8 mouse cellular contexts compared by ENCODE assay signal in genomic region chr2:65238964-65239570, GRCm38 (mm10). TPM values are rescaled to one million over a fixed set of nuclear protein-coding genes. Genes with fewer than 3 reads are reported as not detected.
DNase-seq lines count a peak whose midpoint lies in the region; ATAC-seq and TF ChIP-seq lines count a peak whose summit lies in the region.

Cobll1 (minus strand) TSS chr2:65239403.

- no peak for DNase-seq in gastrocnemius, adult 2 months
- no peak for DNase-seq in gastrocnemius, adult 8-10 months (ENCODE audit: low spot score in 2 of 2)
- DNase-seq in embryonic facial prominence, embryonic 14.5 days (ENCODE audit: low spot score), result peak; percentile 45
- DNase-seq in ovary, adult 18-20 months (ENCODE audit: low spot score), result no peak

- no peaks in the 10 kb centered on the region for H3K4me1 ChIP-seq in ES-Bruce4 (ENCODE audit: control insufficient read depth, insufficient read depth, low read length)
- H3K4me1 ChIP-seq in embryonic facial prominence, embryonic 14.5 days (ENCODE audit: control insufficient read depth, insufficient read depth, low read length), result peaks cover 3% of the 10 kb centered on the region; the same call in 1 of the 2 replicates
- H3K4me1 ChIP-seq in hindbrain, embryonic 12.5 days, result peaks cover 8% of the 10 kb centered on the region; the same call in 1 of the 2 replicates
- H3K4me1 ChIP-seq in liver, embryonic 16.5 days (ENCODE audit: control insufficient read depth, low read depth, low read length), result no peaks in the 10 kb centered on the region
- peaks cover 4% of the 10 kb centered on the region; the same call in 1 of the 2 replicates for H3K4me1 ChIP-seq in olfactory bulb, adult 2 months (ENCODE audit: control insufficient read depth, insufficient read depth, low read length)

- peak within 1 kb of the TSS; percentile 87 for H3K27ac ChIP-seq in gastrocnemius, adult 2 months
- no peak within 1 kb of the TSS for H3K27ac ChIP-seq in ES-Bruce4 (ENCODE audit: insufficient read depth, low read length)
- H3K27ac ChIP-seq in embryonic facial prominence, embryonic 14.5 days (replicated peaks; ENCODE audit: low read depth, low read length), result peak within 1 kb of the TSS; percentile 52
- H3K27ac ChIP-seq in hindbrain, embryonic 12.5 days, result 0 out of 2 replicates have a peak within 1 kb of the TSS, but pooled peaks have one; percentile 12
- H3K27ac ChIP-seq in liver, embryonic 16.5 days (ENCODE audit: low read length), result peak within 1 kb of the TSS; percentile 87
- no peak within 1 kb of the TSS; the same call in 1 of the 2 replicates for H3K27ac ChIP-seq in olfactory bulb, adult 2 months (ENCODE audit: insufficient read depth, low read depth, low read length)

- H3K4me3 ChIP-seq in gastrocnemius, adult 2 months, result peak within 1 kb of the TSS; percentile 93
- H3K4me3 ChIP-seq in ES-Bruce4 (ENCODE audit: low read depth, low read length), result peak within 1 kb of the TSS; percentile 85
- peak within 1 kb of the TSS; percentile 79 for H3K4me3 ChIP-seq in embryonic facial prominence, embryonic 14.5 days (ENCODE audit: low read depth, low read length)
- peak within 1 kb of the TSS; percentile 79 for H3K4me3 ChIP-seq in hindbrain, embryonic 12.5 days
- peak within 1 kb of the TSS; percentile 59 for H3K4me3 ChIP-seq in liver, embryonic 16.5 days (ENCODE audit: low read depth, low read length)
- H3K4me3 ChIP-seq in olfactory bulb, adult 2 months (ENCODE audit: insufficient read depth, low read depth, low read length), result peak within 1 kb of the TSS; percentile 63

- TF ChIP-seq POLR2A in ES-Bruce4 (IDR thresholded peaks at IDR 0.05; ENCODE audit: insufficient read depth, low read length), result no peak
- TF ChIP-seq POLR2A in olfactory bulb, adult 2 months (IDR thresholded peaks at IDR 0.05; ENCODE audit: insufficient read depth, low read depth, low read length), result no peak

- no peaks in the 10 kb centered on the region for H3K9me3 ChIP-seq in ES-Bruce4 (replicated peaks; ENCODE audit: control insufficient read depth, insufficient read depth, low read length, poor library complexity, severe bottlenecking)
- no peaks in the 10 kb centered on the region for H3K9me3 ChIP-seq in embryonic facial prominence, embryonic 14.5 days (ENCODE audit: control insufficient read depth, low read length)
- no peaks in the 10 kb centered on the region for H3K9me3 ChIP-seq in hindbrain, embryonic 12.5 days (replicated peaks)
- H3K9me3 ChIP-seq in liver, embryonic 16.5 days (replicated peaks; ENCODE audit: control insufficient read depth, low read length), result no peaks in the 10 kb centered on the region

- no peak for TF ChIP-seq CTCF in gastrocnemius, adult 2 months (IDR thresholded peaks at IDR 0.05)
- no peak for TF ChIP-seq CTCF in ES-Bruce4 (IDR thresholded peaks at IDR 0.05; ENCODE audit: low read depth, low read length)
- no peak for TF ChIP-seq CTCF in olfactory bulb, adult 2 months (IDR thresholded peaks at IDR 0.05; ENCODE audit: insufficient read depth, low read depth, low read length)

- peak within 1 kb of the TSS; percentile 80 for H3K9ac ChIP-seq in ES-Bruce4 (ENCODE audit: low read depth, poor library complexity, severe bottlenecking)
- H3K9ac ChIP-seq in embryonic facial prominence, embryonic 14.5 days (ENCODE audit: low read depth, low read length), result peak within 1 kb of the TSS; percentile 75
- peak within 1 kb of the TSS; percentile 72 for H3K9ac ChIP-seq in hindbrain, embryonic 12.5 days
- H3K9ac ChIP-seq in liver, embryonic 16.5 days (ENCODE audit: low read depth, low read length), result peak within 1 kb of the TSS; percentile 68

- H3K27me3 ChIP-seq in ES-Bruce4 (ENCODE audit: control insufficient read depth, insufficient read depth, low read length, poor library complexity, severe bottlenecking), result peaks cover 18% of the 10 kb centered on the region
- H3K27me3 ChIP-seq in embryonic facial prominence, embryonic 14.5 days (replicated peaks; ENCODE audit: control insufficient read depth, insufficient read depth, low read length), result 0 out of 2 replicates have a peak, but pooled peaks cover 8% of the 10 kb centered on the region
- H3K27me3 ChIP-seq in hindbrain, embryonic 12.5 days, result peaks cover 33% of the 10 kb centered on the region
- peaks cover 23% of the 10 kb centered on the region for H3K27me3 ChIP-seq in liver, embryonic 16.5 days (ENCODE audit: control insufficient read depth, insufficient read depth, low read depth, low read length)

- TF ChIP-seq EP300 in ES-Bruce4 (IDR thresholded peaks at IDR 0.05; ENCODE audit: insufficient read depth, low read depth, low read length), result no peak

- peak; percentile 66; the same call in 1 of the 2 replicates for ATAC-seq in embryonic facial prominence, embryonic 14.5 days (ENCODE audit: low read depth)
- ATAC-seq in hindbrain, embryonic 12.5 days (ENCODE audit: low FRiP score), result no peak; the same call in 1 of the 2 replicates
- peak; percentile 40 for ATAC-seq in liver, embryonic 16.5 days (ENCODE audit: low read depth)

- under 1% methylated on average over 18 of the region's 37 CpGs for WGBS in embryonic facial prominence, embryonic 14.5 days
- under 1% methylated on average over 37 of the region's 37 CpGs for WGBS in hindbrain, embryonic 12.5 days
- under 1% methylated on average over 37 of the region's 37 CpGs for WGBS in liver, embryonic 16.5 days (ENCODE audit: insufficient replicate concordance)
- 3% methylated on average over 37 of the region's 37 CpGs for WGBS in olfactory bulb, adult 2 months

- H3K4me2 ChIP-seq in embryonic facial prominence, embryonic 14.5 days (ENCODE audit: low read depth, low read length), result peak within 1 kb of the TSS; percentile 99
- peak within 1 kb of the TSS; percentile 99 for H3K4me2 ChIP-seq in hindbrain, embryonic 12.5 days (replicated peaks)
- H3K4me2 ChIP-seq in liver, embryonic 16.5 days (ENCODE audit: low read depth, low read length), result peak within 1 kb of the TSS; percentile 64

- no peaks in the 10 kb centered on the region for H3K36me3 ChIP-seq in ES-Bruce4 (ENCODE audit: control insufficient read depth, insufficient read depth, low read length, poor library complexity, severe bottlenecking)
- no peaks in the 10 kb centered on the region for H3K36me3 ChIP-seq in embryonic facial prominence, embryonic 14.5 days (ENCODE audit: control insufficient read depth, insufficient read depth, low read length)
- no peaks in the 10 kb centered on the region for H3K36me3 ChIP-seq in hindbrain, embryonic 12.5 days
- H3K36me3 ChIP-seq in liver, embryonic 16.5 days (ENCODE audit: control insufficient read depth, insufficient read depth), result no peaks in the 10 kb centered on the region

- intact Hi-C loops in gastrocnemius, adult 2 months (cut with DNase I), result loop anchor here (5.0 kb wide), 1 partner anchor 92 kb away; no protein-coding TSS in a partner anchor

RNA-seq across cellular contexts. Expression of gene Cobll1, which starts in this region (rescaled TPM):
- 1 to 10 TPM; 4.4 to 5.7 TPM for total RNA-seq in gastrocnemius, adult 2 months (2021)
- 1 to 10 TPM; 4.0 to 5.1 (median 4.4) TPM for total RNA-seq in gastrocnemius, adult 8-10 months (2022)
- polyA plus RNA-seq in ES-Bruce4 (2011; ENCODE audit: insufficient read depth, insufficient read length, low read depth, missing spikeins), result 7.4 and 7.7 TPM in 2 replicates
- 3.5 and 4.1 TPM in 2 replicates for polyA plus RNA-seq in embryonic facial prominence, embryonic 14.5 days (2014; fragmentation: Nextera tagmentation; extraction: Ambion mirVana)
- 2.8 and 3.5 TPM in 2 replicates for polyA plus RNA-seq in hindbrain, embryonic 12.5 days (2016; fragmentation: Nextera tagmentation; extraction: Ambion mirVana)
- polyA plus RNA-seq in liver, embryonic 16.5 days (2015; fragmentation: Nextera tagmentation; extraction: Ambion mirVana), result 4.9 and 6.1 TPM in 2 replicates
- polyA plus RNA-seq in olfactory bulb, adult 2 months (2012; ENCODE audit: insufficient read depth, insufficient read length, low replicate concordance, missing spikeins), result not detected in 2 replicates

Comparison
In these comparisons a context has a peak if more than half of its experiments do, and no peak if none do; other contexts are left out.
1. H3K27ac ChIP-seq: peak in gastrocnemius, adult 2 months (single experiment), embryonic facial prominence, embryonic 14.5 days (single experiment), hindbrain, embryonic 12.5 days (single experiment) and liver, embryonic 16.5 days (single experiment); none in ES-Bruce4 (single experiment) and olfactory bulb, adult 2 months (single experiment).
2. Peak in every context shown above with its lines, with median percentiles within 50 percentile points of each other: H3K4me3 ChIP-seq, H3K9ac ChIP-seq and H3K4me2 ChIP-seq.